Mouse (Mus musculus): ENCODE data around the gene Cks2.

GRCm38 (mm10) chr13:51685290-51685966 is 40.4 kb downstream of the Cks2 start:
- TF ChIP-seq GATA1 (IDR thresholded peaks at IDR 0.05; ENCODE audit: low read length) (no peak), TAL1 (IDR thresholded peaks at IDR 0.05; ENCODE audit: low read length) (no peak)
